Mouse (Mus musculus): ENCODE results near the gene Ambp.

Gene Ambp

DNA sequence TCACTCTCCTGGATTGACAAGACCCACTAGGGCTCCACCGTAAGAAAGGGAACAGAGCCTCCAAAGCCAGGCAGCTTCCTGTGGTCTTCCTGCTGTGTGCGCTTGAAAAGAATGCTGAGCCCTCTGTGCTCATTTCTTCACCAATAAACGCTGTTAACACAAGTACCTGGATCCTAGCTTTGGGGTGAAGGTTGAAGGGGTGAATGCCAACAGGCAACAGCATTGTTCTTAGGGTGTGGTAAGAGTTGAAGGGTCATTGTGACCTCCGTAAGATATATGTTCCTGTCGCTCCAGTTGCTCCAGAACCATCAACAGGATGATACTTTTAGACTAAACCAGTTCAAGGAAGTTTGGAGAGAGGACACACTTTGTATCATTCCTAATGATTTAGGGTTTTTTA lies at the start of gene Ambp:
Ambp (minus strand) TSS at position 101 of the 400 bp plus-strand sequence.
- no peak for DNase-seq

DNA sequence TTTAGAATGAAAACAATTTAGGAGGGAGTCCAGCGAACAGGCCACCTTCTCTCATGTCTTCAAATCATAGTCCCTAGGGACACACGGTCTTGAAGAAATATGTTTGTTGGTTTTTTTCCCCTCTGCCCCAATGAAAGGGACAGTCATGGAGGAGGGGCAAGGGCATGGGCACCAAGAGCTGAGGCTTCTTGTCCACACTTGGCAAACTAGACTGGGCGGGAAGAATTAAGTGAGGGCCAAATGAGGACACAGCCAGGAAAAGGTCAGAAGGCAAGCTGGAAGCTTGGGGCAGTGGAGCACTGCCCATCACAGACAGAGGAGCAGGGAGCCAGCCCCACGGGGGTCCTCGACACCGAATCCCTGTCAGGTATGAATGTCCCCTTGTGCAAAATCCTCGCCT lies 49.3 kb upstream of the Ambp start:
- no peak for DNase-seq

DNA sequence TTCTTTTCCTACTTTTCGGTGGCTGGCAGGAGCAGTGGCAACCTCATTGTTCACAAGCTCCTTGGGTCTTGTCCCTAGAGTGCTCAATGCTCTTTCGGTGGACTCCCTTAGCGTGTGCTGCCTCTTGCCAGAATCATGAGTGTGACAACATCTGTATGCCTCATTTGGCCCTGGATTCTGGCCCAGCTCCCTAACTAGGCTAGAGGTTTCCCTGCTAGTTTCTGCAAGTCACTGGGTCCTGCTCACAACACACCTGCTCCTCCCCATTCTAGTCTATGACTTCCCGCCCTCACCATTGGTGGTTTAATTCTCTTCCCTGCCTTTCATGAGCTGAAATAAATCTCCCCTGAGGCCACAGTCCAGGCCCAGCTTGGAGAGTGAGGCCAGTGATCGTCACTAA lies 44.8 kb upstream of the Ambp start:
- DNase-seq, result no peak

DNA sequence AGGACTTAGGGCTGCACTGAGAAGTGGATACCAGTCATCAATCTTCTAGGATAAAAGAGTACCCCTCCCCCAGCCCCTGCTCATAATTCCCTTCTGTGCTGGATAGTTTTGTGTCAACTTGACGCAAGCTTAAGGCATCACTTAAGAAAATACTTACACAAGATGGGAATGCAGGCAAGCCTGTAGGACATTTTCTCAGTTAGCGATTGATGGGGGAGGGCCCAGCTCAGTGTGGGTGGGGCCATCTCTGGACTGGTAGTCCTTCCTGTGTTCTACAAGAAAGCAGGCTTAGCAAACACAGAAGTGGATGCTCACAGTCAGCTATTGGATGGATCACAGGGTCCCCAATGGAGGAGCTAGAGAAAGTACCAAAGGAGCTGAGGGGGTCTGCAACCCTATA lies 39.8 kb upstream of the Ambp start:
- no peak for DNase-seq

DNA sequence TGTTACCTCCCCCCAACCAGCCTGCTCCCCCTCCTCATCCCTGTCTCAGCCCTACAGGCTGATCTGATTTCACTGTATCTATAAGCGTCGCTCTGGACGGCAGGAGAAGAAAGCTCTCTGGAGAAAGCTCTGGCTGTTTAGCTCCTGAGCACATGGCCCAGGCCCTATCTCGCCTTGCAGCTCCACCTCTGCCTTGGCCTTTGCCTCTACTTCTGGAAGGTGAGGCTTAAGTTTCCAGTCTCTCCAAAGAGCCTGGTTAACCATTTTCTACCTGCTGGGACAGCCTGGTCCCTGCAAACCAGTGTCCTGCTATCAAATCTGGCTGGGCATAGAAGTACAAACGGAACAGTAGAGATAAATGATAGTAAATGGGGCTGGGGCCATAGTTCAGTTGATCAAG lies 37.0 kb upstream of the Ambp start:
- DNase-seq, result no peak

DNA sequence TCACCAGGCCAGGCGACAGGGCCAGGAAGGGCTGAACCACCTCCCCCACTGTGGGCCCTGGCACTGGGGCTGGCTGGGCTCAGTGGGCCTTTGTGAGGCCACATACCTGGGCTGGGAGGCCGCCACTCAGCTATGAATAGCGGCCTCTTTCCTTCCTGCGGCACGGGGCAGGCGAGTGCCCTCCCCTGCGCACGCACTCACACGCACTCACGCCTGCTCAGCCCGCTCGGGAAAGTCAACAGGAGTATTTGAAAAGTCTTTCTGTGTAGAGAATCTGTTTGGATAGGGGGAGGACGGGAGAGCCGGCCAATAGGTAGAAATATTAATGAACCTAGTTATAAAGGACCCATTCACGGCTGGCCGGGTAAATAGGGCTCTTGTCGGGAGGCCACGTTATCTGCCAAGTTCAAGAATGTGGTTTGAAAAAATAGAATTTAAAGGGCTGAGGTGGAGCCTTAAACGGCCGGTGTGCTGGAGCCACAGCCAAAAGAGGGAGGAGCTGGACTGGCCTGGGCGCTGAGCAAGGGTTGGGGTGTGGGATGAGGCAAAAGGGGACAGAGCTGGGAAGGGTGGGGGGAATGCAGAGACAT lies 31.8 kb upstream of the Ambp start:
- DNase-seq, result no peak

DNA sequence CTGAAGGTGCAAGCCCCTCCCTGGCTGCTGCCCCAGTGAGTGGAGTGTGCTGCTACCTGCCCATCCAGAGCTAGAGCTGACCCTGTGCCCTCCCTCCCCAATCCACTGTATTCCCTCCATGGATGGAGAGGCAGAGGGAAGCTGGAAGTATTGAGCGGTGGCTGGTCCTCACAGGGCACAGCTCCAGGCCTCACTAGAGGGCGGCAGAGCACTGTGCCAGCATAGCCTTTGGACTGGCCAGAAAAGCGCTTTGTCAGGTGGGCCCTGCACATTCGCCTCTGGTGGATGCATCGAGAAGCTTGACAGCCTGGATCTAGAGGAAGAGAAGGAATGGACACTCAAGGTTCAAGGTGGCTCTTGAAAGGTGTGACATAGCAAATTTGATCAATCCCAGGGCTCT lies 27.0 kb upstream of the Ambp start:
- peak; percentile 68 for DNase-seq

DNA sequence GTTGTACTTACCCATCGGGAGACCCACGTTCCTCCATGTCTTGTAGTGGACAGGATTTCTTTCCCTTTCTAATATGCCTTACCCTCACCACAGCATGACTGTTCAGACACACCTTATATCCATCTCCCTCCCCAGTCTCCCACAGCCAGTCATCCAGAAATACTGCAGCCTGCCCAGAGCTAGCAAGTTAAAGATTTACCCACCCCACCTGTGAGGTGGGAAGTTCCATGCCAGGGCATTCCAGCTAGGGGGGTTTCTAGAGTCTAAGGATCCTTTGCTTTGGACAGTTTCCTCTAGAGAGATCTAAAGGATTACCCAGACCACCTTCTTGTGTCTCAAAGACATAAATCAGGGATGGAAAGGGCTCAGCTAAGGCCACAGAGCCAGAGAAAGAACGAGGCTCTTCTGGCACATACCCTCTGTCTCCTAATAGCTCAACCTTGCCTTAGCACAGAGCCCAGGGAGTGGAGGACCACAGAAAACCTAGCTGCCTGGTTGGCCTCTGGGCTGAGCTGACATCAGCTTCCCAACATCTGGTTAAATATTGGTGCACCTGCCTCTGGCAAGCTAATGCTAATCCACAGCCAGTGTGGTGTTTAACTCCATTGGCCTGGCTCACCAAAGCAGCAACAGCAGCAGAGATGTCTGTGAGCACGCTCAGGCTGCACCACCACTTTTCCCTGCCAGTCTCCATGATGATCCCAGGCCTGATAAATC lies 17.5 kb upstream of the Ambp start, which contains the start of gene Kif12:
Kif12 (minus strand) TSS at position 163 of the 717 bp plus-strand sequence.
- DNase-seq, result no peak

DNA sequence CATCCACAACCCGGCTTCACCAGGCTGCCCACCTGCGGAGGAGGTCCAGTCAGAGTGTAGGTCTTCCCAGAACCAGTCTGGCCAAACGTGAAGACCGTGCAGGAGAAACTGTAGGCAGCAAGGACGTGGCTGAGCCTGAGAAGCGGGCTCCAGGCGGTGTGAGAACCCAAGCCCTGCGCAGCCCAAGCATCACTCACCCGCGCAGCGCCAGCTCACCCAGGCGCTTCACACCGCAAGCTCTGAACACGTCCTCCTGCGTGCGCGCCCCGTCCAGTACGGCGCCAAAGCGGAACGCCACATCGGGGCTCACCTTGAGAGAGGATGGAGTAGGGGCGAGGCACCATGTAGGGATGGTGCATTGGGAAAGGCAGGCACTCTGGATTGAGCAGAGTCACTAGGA lies 16.5 kb upstream of the Ambp start:
- no peak for DNase-seq

DNA sequence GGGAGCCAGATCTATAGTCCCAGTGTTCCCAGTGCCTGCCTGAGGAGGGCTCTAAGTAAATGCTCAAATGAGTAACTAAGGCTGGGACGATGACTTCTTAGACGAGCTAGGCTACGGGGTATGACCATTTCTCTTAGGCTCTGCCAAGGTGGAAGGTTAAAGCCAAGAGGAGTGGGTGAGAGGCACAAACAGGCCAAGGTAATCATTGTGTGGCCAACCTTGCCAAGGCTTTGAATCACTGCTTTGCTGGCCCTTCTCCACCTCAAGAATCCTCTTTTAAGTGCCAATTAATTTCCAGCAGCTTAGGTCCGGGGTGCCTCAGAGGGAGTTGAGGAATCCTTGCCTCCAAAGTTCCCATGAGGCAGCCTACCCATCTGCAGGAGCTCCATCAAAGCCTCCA lies 15.5 kb upstream of the Ambp start:
- DNase-seq, result no peak

DNA sequence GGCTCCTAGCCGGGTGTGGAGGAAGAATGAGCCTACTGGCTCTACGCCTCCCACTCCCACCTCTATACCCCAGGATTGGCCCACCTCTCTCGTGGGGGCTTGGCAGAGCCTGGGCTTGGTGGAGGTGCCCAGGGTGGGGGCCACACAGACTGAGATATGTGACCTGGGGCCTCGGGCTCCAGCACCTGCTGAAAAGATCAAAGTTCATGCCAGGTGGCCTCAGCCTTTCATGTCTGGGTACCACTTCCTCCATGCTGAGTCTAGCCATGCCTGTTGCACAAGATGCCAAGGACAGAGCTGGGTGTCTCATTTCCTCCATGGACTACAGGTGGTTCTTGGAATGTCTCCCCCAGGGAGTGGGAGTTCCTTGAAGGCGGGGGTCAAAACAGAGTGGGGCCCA lies 11.7 kb upstream of the Ambp start:
- no peak for DNase-seq

DNA sequence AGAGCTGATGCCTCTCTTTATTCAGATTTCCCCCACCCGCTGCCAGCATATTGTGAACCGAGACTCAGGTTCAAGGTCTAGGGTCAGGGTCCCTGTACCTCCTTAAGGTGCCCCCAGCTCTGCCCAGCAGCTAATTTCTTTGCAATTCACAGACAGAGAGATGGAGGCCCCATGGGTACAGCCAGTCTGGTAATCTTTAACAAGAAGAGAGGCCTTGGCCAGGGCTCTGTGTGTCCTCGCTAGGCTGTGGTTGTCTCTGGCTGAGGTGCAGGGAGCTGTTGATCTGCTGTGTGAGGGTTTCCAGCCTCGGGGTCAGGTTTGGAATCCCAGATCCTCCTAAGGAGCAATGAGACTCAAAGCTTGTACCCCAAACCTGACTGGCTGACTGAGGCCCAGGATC lies 11.0 kb upstream of the Ambp start:
- DNase-seq, result no peak

DNA sequence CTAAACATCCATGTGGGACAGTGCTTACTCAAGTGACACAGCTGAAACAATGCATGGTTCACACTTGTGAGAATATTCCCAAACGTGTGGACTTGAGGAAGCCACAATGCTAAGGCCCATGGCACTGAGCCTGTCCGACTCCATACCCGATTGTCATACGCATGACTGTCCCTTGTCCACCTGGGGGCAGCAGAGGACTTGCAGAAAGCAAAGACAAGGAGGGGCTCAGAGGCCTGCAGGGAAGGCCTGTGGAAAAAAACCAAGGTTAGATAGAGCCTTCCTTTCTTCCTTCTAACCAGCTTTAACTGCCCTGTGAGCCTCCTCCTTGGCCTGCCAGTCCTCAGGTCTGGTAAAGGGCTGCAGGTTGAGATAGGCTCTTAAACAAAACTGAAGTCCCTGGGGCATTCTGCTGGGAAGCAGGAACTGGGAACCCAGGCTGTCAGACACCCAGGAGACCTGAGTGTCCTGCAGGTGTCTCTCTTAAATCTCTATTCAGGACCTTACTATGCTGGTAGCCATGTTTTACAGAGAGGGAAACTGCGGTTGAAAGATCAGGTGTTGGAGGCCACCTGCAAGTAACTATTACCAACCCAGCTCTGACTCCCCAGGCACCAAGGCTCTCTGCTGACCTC lies 4.5 kb upstream of the Ambp start:
- DNase-seq, result peak; percentile 97

DNA sequence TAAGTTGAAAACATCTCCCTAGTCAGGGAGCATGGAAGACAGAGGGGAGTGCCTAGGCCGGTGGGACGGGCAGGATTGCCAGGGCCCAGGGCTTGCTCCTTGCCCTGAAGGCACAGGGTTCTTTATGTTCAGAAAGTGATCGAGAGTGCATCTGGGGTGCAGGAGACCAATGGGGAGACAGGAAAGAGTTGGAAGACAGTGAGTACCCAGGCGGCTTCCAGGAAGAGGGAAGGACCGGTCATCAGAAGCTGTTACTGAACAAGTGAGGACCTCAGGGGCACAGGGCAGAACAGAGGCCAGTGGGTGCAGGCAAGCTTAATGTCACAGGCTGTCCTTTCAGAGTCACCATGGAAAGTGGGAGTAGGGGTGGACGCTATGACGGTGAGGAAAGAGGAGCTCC lies 3.6 kb upstream of the Ambp start:
- DNase-seq, result no peak

DNA sequence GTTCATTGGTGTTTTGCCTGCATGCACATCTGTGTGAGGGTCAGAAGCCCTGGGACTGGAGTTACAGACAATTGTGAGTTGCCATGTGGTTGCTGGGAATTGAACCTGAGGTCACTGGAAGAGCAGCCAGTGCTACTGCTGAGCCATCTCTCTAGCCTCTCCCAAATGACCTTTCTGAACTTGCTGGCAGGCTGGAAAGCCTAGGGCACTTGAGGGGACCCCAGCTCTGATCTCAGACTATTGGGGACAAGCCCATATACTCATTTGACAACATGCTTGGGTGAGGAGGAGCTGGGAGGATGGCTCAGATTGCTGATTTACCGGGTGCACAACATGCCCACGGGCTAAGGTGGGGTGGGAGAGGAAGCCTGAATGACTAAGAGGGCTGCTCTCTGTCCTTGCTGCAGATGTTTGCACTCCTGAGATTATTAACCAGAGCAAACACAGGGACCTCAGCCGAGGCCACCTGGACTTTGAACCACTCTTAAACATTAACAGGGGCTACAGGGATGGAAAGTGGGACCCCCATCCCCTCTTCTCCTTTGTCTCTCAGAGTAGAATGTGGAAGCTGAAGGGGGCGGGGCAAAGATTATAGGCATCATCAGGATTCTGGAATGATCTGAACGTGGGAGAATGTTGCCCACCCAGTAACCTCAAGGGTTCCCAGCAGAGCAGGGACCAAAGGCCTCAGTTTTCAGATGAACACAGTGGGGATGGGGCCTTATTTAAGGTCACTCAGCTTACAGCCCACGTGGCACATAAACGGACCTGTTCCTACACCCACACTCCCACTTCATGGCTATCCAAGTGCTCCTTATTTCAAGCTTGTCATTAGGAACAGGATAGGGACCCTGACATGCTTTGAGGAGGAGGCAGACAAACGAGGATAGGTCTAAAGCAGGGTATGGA lies 2.4 kb upstream of the Ambp start:
- DNase-seq, result no peak

DNA sequence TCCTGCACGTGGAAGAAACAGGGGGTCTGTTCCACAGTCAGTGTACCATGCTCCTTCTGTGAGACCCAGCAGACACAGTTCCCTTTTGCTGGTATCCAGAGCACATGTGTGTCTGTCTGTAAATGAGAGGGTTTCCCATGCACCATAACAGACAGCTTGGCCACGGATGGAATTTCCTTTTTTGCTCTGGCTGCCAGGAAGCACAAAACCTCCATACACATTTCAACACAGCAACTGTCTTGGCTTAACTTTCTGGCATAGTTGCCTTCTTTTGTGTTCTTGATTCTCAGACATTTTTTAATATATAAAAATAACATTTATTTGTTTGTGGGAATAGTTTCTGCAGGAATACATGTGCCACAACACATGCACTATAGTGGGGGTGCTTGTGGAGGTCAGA lies 997 bp upstream of the Ambp start:
- no peak for DNase-seq

DNA sequence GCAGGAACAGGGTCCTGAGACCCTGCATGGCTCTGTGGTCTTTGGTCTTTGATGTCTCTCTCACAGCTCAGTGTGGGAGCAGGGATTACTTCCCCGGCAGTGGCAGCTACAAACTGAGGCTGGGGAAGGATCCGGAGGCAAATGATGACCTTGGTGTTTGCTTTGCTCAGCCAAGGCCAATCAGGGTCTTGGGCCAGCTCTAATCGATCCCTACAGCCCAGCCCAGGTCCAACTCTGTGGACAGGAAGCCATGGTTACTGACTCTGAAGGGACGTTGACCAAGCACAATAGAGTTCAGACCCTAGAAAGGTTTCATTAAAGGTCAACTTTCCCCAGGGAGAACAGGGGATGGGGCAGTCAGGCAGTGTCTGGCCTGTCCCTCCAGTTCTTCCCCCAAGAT lies 571 bp downstream of the Ambp start:
- no peak for DNase-seq

DNA sequence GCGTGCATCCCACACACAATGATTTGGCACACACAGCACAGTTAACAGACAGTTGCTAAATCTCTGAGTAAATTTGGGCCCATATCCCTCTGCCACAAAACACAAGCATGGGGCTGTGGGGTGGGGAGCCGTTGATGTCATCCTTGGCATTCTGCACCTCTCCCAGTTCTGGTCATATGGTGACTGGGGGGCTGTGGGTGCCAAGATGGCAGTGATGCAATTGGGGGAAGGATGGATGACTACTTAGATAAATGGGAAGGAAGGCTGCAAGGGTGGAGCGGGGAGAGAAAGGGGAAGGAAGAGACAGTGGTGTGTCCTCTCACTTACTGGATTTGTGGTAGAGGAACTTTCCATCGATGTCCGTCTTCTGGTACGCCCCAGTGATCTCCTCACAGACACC lies 3.5 kb downstream of the Ambp start:
- no peak for DNase-seq

DNA sequence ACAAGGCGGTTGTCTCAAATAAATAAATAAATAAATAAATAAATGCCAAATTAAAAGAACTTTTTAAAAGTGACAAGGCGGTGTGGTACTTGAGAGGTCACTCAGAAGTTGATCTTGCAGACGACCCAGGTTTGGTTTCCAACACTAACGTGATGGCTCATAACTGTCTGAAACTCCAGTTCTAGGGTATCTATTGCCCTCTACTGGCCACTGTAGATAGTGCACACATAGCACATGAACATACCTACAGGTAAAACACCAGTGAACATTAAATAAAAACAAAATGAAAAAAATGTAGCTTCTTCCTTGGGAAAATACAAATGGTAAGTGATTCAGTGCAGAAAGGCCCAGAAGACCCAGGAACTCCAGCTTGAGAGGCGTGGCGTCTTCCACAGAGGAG lies 7.3 kb downstream of the Ambp start:
- DNase-seq, result no peak

DNA sequence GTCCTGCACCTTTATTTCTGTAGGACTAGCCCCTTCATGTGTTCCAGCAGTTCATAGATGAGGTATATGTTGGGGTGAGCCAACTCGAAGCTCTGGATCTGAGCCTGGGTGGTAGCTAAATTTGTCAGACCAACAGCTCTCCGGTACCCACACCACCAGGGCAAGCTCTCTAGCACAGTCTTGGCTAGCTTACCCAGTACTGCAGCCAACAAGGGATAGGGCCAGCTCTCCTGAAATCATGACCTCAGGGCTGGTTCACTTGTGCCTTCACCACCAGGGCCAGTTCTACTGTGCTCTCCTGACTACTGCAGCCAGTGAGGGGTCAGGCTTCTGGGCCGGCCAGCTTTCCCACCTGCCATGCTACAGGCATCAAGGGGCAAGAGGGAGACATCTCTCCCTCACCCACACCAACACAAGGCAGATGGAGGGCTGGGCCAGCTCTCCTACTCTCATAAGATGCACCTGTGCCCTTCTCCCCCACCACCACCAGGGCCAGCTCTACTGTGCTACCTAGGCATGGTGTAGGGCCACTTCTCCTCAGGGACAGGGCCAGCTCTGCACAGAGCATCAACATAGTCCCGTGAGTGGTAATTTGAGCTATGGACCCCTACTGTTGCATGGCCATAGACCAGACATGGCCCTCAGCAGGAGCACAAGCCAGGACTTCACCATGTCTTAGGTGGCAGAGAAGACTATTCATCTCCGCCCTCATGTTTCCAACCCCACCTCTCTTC lies 24.5 kb downstream of the Ambp start:
- no peak for DNase-seq

DNA sequence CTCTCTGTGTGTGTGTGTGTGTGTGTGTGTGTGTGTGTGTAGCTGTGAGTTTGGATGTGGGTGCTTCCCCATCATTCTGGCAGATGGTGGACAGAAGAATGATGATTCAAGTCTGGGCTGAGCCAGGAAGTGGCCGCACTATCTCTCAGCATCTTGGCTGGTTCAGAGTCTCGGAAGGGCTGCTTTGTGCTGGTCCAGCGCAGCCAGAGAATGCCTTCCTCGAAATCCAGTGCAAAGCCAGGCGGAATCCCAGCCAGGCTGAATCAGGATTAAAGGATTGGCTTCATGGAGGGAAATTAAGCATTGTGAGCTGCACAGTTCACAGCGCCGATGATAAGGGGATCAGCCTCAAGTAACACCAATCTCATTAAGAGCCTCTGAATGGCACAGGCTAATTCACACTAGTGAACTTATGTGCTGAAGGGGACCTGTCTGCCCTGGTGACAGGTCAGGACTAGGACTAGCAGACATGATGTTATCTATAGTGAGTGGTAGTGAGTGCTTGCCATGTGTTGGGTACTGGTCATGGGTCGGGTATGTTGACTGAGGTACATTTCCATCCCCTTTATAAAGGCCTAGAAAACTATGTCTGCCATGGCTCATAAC lies 29.6 kb downstream of the Ambp start:
- DNase-seq, result no peak

All from right cerebral cortex, postnatal 4 days (tissue).